Mouse (Mus musculus) heart, embryonic 13.5 days (tissue): ENCODE measurements around the gene Hif1an. TPM values are rescaled to one million over a fixed set of nuclear protein-coding genes. Genes with fewer than 3 reads are reported as not detected.

Source experiments
- ATAC-seq: fragments of 200-750 bp; cut with Nextera tagmentation; 2 replicates; pipeline ENCODE4 v1.8.0; 2017; ENCODE audit warnings: moderate TSS enrichment; ENCODE audit not compliant: insufficient number of reproducible peaks, low FRiP score, low TSS enrichment; ENCODE audit errors: extremely low read depth
- H3K27ac ChIP-seq: fragments of 300-500 bp; sonication (generic); replicated peaks from 2 replicates; pipeline ENCODE4 v1.5.1; 2015; ENCODE audit warnings: moderate library complexity, mild to moderate bottlenecking, inconsistent platforms
- H3K27me3 ChIP-seq: fragments of 300-500 bp; sonication (generic); replicated peaks from 2 replicates; pipeline ENCODE4 v1.6.1; 2015; ENCODE audit warnings: mild to moderate bottlenecking, inconsistent platforms
- H3K36me3 ChIP-seq: fragments of 300-500 bp; sonication (generic); 2 replicates; pipeline ENCODE4 v1.6.1; 2015; ENCODE audit warnings: mild to moderate bottlenecking, inconsistent platforms
- H3K4me1 ChIP-seq: fragments of 300-500 bp; sonication (generic); 2 replicates; pipeline ENCODE4 v1.6.1; 2015; ENCODE audit warnings: inconsistent platforms
- H3K4me2 ChIP-seq: fragments of 300-500 bp; sonication (generic); 2 replicates; pipeline ENCODE4 v1.6.1; 2015; ENCODE audit warnings: inconsistent platforms, mild to moderate bottlenecking, moderate library complexity
- H3K4me3 ChIP-seq: fragments of 300-500 bp; sonication (generic); 2 replicates; pipeline ENCODE4 v1.5.1; 2015; ENCODE audit warnings: moderate library complexity, mild to moderate bottlenecking, inconsistent platforms
- H3K9ac ChIP-seq: fragments of 300-500 bp; sonication (generic); 2 replicates; pipeline ENCODE4 v1.6.1; 2015; ENCODE audit warnings: inconsistent platforms, mild to moderate bottlenecking, moderate library complexity
- H3K9me3 ChIP-seq: fragments of 300-500 bp; sonication (generic); 2 replicates; pipeline ENCODE4 v1.6.1; 2016; ENCODE audit warnings: inconsistent platforms
- WGBS: fragments of 180-500 bp; shearing (Covaris S2); methylation state at CpG from one replicate; pipeline ENCODE4 v1.1.7; 2015; ENCODE audit warnings: mixed read lengths; 5-methylcytosine and 5-hydroxymethylcytosine counted together
- polyA plus RNA-seq: library from polyadenylated mRNA; unstranded; fragments of >200 nt; fragmentation: Nextera tagmentation; extraction: Ambion mirVana; gene quantifications from 2 replicates; pipeline ENCODE4 v1.2.1, GENCODE M21; 2015

The Hif1an gene
- polyA plus RNA-seq: 23.5 and 23.9 TPM in 2 replicates

DNA sequence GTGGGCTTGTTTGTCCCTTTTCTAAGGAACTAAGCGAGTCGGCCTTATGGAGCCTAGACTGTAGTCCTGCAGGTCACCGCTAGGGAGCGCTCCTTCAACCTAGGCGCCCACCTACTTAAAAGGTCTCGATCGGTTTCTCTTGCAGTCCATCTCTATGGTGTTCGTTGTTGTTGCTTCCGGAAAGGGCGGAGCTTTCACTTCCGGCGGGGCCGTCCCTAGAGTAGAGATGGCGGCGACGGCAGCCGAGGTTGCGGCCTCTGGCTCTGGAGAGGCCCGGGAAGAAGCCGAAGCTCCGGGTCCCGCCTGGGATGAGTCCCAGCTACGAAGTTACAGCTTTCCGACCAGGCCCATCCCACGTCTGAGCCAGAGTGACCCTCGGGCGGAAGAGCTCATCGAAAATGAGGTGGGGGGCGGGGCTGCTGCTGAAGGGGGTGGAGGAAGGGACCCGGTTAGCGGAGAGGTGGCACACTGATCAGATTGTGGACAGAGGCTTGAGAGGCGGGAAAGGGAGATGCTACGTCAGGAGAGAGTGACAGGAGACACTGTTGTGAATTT, at the start of gene Hif1an:
Gene Hif1an, plus strand, starts transcription at position 199 of the 555 bp plus-strand sequence.
- WGBS: under 1% methylated on average over 33 of the region's 33 CpGs
- peaks cover 33% of the 10 kb centered on the region for H3K4me1 ChIP-seq
- H3K9me3 ChIP-seq: no peaks in the 10 kb centered on the region
- peaks cover 12% of the 10 kb centered on the region for H3K27me3 ChIP-seq
- peak within 1 kb of the TSS; percentile 79 for H3K27ac ChIP-seq
- peak within 1 kb of the TSS; percentile 88 for H3K9ac ChIP-seq
- H3K4me2 ChIP-seq: peak within 1 kb of the TSS; percentile 83
- H3K4me3 ChIP-seq: peak within 1 kb of the TSS; percentile 92
- peaks cover 39% of the 10 kb centered on the region for H3K36me3 ChIP-seq
- peak; percentile 91 for ATAC-seq

GRCm38 (mm10) chr19:44513054-44513833, 49.4 kb upstream of the Hif1an start:
- Histone ChIP-seq H3K36me3 (no peaks in the 10 kb centered on the region), H3K9me3 (no peaks in the 10 kb centered on the region), H3K4me3 (no peak overlapping the region), H3K27ac (no peak overlapping the region), H3K27me3 (peaks cover 92% of the 10 kb centered on the region), H3K9ac (no peak overlapping the region), H3K4me1 (peaks cover 31% of the 10 kb centered on the region), H3K4me2 (no peak overlapping the region)
- ATAC-seq: no peak
- 26% methylated on average over 11 of the region's 11 CpGs for WGBS

GRCm38 (mm10) chr19:44513921-44514482, 48.6 kb upstream of the Hif1an start:
- 28% methylated on average over 7 of the region's 7 CpGs for WGBS
- no peaks in the 10 kb centered on the region for H3K36me3 ChIP-seq
- H3K9ac ChIP-seq: no peak overlapping the region
- no peak overlapping the region for H3K27ac ChIP-seq
- no peak overlapping the region for H3K4me3 ChIP-seq
- peaks cover 31% of the 10 kb centered on the region for H3K4me1 ChIP-seq
- H3K9me3 ChIP-seq: no peaks in the 10 kb centered on the region
- H3K4me2 ChIP-seq: no peak overlapping the region
- no peak for ATAC-seq
- H3K27me3 ChIP-seq: peaks cover 92% of the 10 kb centered on the region

DNA sequence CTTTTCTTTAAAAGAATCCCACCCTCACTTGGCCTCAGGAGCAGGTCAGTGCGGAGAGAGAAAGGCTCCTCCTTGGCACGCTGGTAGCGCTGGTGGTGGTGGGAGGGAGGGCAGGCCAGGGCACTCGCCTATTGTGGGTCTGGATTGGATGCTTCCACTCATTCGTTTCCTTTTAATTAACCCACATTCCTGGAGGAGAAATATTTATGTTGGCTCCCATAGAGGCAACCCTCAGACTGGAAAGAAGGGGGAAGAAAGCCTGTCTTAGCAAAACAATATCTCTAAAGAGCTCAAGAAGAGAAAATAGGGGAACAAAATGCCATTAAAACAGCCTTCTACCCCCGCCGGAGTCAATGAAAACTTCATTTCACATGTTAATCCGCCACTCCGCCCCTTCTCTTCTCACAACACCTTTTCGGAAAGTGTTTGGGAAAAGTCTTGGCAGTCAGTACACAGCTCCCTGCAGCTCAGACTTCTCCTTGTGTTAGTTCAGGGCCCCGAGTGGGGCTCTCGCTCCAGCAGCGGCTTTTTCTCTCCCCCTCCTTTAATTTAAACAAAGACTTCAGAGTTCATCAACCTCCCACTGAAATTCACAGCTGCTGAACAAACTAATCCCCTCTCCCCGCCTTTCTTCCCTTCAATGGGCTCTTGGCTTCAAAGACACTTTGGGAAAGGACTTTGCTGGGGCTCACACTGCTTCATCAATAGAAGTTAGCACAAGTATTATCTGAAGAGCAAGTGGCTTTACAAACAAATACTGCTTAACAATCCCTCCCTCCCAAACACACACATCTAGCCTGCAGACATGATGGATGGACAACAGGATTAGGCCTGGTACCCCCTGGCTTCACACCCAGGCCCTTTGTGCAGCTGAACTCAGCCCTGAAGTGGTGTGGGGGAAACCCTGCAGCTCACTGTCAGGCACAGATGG, 47.9 kb upstream of the Hif1an start:
- WGBS: 29% methylated on average over 14 of the region's 14 CpGs
- H3K4me3 ChIP-seq: no peak overlapping the region
- peaks cover 31% of the 10 kb centered on the region for H3K4me1 ChIP-seq
- no peak overlapping the region for H3K4me2 ChIP-seq
- no peaks in the 10 kb centered on the region for H3K9me3 ChIP-seq
- peaks cover 89% of the 10 kb centered on the region for H3K27me3 ChIP-seq
- no peak overlapping the region for H3K9ac ChIP-seq
- no peaks in the 10 kb centered on the region for H3K36me3 ChIP-seq
- ATAC-seq: no peak
- H3K27ac ChIP-seq: no peak overlapping the region

- H3K4me2 ChIP-seq: no peak overlapping the region
- no peak overlapping the region for H3K27ac ChIP-seq
- no peak overlapping the region for H3K4me3 ChIP-seq
- H3K9me3 ChIP-seq: no peaks in the 10 kb centered on the region
- WGBS: 39% methylated on average over 6 of the region's 6 CpGs
- H3K9ac ChIP-seq: no peak overlapping the region
- ATAC-seq: no peak
- peaks cover 79% of the 10 kb centered on the region for H3K27me3 ChIP-seq
- H3K36me3 ChIP-seq: no peaks in the 10 kb centered on the region
- H3K4me1 ChIP-seq: peaks cover 21% of the 10 kb centered on the region
Measured at GRCm38 (mm10) chr19:44515769-44516168, 46.9 kb upstream of the Hif1an start.

DNA sequence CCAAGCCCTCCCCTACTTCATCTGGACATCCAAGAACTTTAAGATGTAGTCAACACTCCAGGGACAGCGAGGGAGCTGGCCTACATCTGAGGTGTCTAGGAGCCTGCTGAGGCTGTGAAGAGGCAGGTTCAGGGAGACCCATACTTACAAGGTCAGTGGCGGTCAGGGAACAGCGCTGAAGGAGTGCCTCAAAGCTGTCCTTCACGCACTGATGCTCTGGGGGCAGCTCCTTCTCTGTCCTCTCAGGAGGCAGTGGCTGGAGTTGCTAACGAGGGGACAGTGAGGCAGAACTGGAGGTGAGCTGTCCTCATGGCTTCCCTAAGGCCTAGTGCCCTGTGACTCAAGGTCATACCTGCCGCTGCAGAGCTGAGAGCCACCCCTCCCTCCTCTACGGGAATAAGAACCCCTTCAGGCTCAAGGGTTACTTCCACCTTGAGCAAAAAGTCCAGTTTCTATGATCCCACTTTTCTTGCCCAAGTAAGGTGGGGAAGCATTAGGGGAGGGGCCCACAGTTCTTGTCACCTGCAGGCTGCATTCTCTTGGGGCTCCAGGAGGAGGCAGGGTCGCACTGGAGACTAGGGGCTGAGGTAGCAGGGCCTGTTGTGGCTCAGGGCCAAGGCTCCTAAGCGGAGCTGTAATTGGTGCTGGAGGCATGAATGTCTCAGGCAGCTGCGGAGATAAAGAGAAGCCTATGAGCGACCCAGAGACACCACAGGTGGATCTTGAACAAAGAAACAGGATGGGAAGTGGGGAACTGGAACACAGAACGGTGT, 44.5 kb upstream of the Hif1an start:
- Histone ChIP-seq H3K27ac (no peak overlapping the region), H3K4me2 (no peak overlapping the region), H3K4me1 (peaks cover 7% of the 10 kb centered on the region), H3K4me3 (no peak overlapping the region), H3K9me3 (no peaks in the 10 kb centered on the region), H3K27me3 (peaks cover 55% of the 10 kb centered on the region), H3K36me3 (no peaks in the 10 kb centered on the region), H3K9ac (no peak overlapping the region)
- ATAC-seq: no peak
- 47% methylated on average over 12 of the region's 12 CpGs for WGBS

- no peak for ATAC-seq
- Histone ChIP-seq H3K27ac (no peak overlapping the region), H3K27me3 (peaks cover 53% of the 10 kb centered on the region), H3K9ac (no peak overlapping the region), H3K36me3 (no peaks in the 10 kb centered on the region), H3K4me3 (no peak overlapping the region), H3K4me1 (peaks cover 7% of the 10 kb centered on the region), H3K9me3 (no peaks in the 10 kb centered on the region), H3K4me2 (no peak overlapping the region)
- 26% methylated on average over 7 of the region's 7 CpGs for WGBS
Measured at GRCm38 (mm10) chr19:44519152-44519551, 43.5 kb upstream of the Hif1an start.

- H3K9ac ChIP-seq: no peak overlapping the region
- 71% methylated on average over 9 of the region's 9 CpGs for WGBS
- ATAC-seq: no peak
- no peak overlapping the region for H3K27ac ChIP-seq
- no peaks in the 10 kb centered on the region for H3K4me1 ChIP-seq
- no peak overlapping the region for H3K4me2 ChIP-seq
- peaks cover 12% of the 10 kb centered on the region for H3K27me3 ChIP-seq
- H3K36me3 ChIP-seq: no peaks in the 10 kb centered on the region
- H3K4me3 ChIP-seq: no peak overlapping the region
- no peaks in the 10 kb centered on the region for H3K9me3 ChIP-seq
Measured at GRCm38 (mm10) chr19:44525551-44526205, 37.0 kb upstream of the Hif1an start.

DNA sequence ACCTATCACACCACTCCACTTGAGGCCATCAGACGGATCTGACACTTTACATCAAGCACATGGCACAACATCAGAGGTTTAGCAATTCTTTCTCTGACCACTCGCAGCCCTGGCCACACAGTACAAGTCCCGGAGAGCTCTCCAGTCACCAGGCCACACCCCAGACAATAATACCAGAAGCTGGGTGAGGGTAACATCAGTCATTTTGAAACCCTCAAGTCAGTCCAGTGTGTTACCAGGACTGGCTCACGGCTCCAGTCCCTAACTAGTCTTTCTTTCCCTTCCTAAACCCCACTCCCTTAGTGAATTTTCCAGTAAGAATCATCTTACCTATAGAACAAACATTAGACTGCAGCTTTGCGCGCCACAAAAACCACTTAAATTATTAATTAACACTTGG, 32.6 kb upstream of the Hif1an start:
- no peaks in the 10 kb centered on the region for H3K36me3 ChIP-seq
- H3K4me3 ChIP-seq: no peak overlapping the region
- no peak for ATAC-seq
- H3K9ac ChIP-seq: no peak overlapping the region
- no peak overlapping the region for H3K27ac ChIP-seq
- WGBS: 71% methylated on average over 6 of the region's 6 CpGs
- peaks cover 23% of the 10 kb centered on the region for H3K27me3 ChIP-seq
- H3K4me1 ChIP-seq: no peaks in the 10 kb centered on the region
- no peaks in the 10 kb centered on the region for H3K9me3 ChIP-seq
- no peak overlapping the region for H3K4me2 ChIP-seq

GRCm38 (mm10) chr19:44535376-44535775, 27.3 kb upstream of the Hif1an start:
- H3K27me3 ChIP-seq: peaks cover 23% of the 10 kb centered on the region
- H3K9ac ChIP-seq: no peak overlapping the region
- no peak overlapping the region for H3K4me2 ChIP-seq
- no peaks in the 10 kb centered on the region for H3K36me3 ChIP-seq
- H3K9me3 ChIP-seq: 0 out of 2 replicates have a peak, but pooled peaks cover 4% of the 10 kb centered on the region
- H3K27ac ChIP-seq: no peak overlapping the region
- H3K4me1 ChIP-seq: no peaks in the 10 kb centered on the region
- no peak overlapping the region for H3K4me3 ChIP-seq
- no peak for ATAC-seq
- 33% methylated on average over 3 of the region's 3 CpGs for WGBS
